Mouse (Mus musculus): Measurements from ENCODE around the gene Nxnl1. TPM values are rescaled to one million over a fixed set of nuclear protein-coding genes. Genes with fewer than 3 reads are reported as not detected.
"Not testable (repeated sequence)": the region's sequence is repeated elsewhere in the genome, so short reads cannot be mapped to it uniquely, and the experiment has no call there.

Nxnl1 gene
- total RNA-seq, 2 experiments from 2014 or later = 0.14 to 0.31 TPM

DNA sequence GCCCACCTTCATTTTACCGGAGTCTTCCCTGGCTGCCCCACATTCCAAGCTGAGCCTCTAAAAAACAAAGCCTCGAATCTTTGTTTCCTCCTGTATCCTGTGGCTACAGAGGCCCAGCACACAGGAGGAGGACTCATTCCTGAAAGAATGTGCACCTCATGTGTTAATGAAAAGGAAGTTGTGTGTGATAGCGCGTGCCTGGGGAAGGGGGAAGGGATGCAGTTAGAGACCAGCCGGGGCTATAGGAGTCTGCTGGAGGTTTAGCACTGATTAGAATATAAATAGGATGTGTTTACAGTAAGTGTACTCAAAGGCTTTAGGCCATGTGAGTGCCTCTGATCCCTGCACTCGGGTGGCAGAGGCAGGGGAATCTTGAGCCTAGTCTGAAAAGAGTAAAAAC, 40.1 kb downstream of the Nxnl1 start:
- intact Hi-C loops (cut with DNase I) = no loop called here
- no peak for DNase-seq (ENCODE audit: low spot score)

DNA sequence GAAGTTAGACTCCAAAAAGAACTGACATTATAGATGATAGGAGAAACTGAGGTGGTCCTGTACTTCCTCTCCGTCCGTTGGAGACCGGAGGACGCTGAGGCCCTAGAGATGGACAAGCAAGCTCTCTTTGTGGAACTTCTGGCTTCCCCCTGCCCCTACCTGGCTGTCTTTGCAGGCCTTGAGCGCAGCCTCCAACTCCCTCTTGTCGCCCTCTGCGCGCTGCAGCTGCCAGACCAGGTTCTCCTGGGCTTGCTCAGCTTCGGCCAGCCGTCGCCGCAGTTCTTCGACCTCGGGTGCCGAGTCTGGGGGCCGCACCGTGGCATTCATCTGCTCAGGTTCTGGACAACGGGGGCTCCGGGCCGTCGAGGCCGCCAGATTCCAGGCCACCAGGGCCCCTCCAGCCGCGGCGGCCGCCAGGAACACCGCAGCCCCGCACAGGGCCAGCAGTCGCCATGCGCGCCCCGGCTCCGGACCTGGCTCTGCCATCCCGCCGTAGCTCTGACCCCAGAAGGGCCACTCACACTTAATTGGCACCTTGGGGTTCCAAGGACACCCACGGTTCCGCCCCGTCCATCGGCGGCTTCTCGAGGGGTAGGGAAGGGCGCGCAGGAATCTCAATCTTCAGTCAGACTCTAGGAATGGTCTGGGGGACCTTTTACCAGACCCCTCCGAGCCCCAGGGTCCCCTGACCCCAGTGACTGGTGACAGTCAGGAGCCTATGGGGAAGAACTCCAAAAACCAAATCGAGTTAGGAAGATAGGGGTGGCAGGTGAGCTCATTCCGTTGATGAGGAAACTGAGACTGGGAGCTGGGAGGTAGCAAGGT, 41.0 kb downstream of the Nxnl1 start, which contains the start of gene Ccdc194:
Gene Ccdc194, minus strand, starts transcription at position 486 of the 825 bp plus-strand sequence.
- intact Hi-C loops (cut with DNase I) = no loop called here
- DNase-seq (ENCODE audit: low spot score) = no peak

GRCm38 (mm10) chr8:71521634-71522033, 44.8 kb downstream of the Nxnl1 start:
- peak; percentile 86 for DNase-seq (ENCODE audit: low spot score)
- intact Hi-C loops (cut with DNase I) = loop anchor here (1.0 kb wide), 1 partner anchor 25 kb away; no protein-coding TSS in a partner anchor

- DNase-seq (ENCODE audit: low spot score) = not testable (repeated sequence)
- intact Hi-C loops (cut with DNase I) = loop anchor here (2.0 kb wide), 1 partner anchor 78 kb away; no protein-coding TSS in a partner anchor
These were observed 47.2 kb downstream of the Nxnl1 start for GRCm38 (mm10) chr8:71519037-71519825.

GRCm38 (mm10) chr8:71516786-71517185, 49.6 kb downstream of the Nxnl1 start:
- intact Hi-C loops (cut with DNase I) = no loop called here
- no peak for DNase-seq (ENCODE audit: low spot score)

DNA sequence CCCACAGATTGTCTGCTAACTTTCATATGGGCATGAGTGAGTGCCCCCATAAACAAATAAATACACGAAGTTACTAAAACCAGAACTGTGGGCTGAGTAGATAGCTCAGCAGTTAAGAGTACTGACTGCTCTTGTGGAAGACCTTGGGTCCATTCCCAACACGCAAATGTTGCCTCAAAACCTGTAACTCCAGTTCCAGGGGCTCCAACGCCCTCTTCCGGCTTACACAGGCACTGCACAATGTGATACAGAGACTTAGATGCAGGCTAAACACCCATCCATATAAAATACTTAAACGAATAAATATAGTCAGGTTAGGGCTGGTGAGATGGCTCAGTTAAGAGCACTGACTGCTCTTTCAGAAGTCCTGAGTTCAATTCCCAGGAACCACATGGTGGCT, 51.4 kb downstream of the Nxnl1 start:
- no peak for DNase-seq (ENCODE audit: low spot score)
- intact Hi-C loops (cut with DNase I) = no loop called here

DNA sequence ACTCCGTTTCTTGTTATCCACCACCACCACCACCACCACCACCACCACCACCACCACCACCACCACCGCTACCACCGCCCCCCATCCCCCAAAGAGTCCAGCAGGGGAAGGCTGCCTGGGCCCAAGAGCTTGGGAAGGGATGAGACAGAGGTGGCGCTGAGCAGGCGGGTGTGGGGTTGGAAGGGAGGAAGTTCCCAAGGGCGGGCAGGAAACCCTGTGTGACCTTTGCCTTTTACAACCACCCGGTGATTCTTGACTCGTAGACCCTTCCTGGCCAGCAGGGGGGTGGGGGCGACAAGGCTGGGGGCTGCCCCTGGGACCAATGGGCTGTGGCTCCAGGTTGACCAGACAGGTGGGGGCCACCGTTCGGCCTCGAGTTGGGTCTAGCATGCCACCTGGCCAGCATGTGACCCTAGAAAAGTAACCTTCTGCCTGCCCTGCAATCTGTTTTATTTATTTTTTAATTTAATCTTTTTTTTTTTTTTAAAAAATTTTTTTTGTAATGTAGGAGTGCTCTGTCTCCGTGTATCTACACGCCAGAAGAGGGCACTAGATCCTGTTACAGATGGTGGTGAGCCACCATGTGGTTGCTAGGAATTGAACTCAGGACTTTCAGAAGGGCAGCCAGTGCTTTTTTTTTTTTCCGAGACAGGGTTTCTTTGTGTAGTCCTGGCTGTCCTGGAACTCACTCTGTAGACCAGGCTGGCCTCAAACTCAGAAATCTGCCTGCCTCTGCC, 53.2 kb downstream of the Nxnl1 start:
- intact Hi-C loops (cut with DNase I) = no loop called here
- no peak for DNase-seq (ENCODE audit: low spot score)

DNA sequence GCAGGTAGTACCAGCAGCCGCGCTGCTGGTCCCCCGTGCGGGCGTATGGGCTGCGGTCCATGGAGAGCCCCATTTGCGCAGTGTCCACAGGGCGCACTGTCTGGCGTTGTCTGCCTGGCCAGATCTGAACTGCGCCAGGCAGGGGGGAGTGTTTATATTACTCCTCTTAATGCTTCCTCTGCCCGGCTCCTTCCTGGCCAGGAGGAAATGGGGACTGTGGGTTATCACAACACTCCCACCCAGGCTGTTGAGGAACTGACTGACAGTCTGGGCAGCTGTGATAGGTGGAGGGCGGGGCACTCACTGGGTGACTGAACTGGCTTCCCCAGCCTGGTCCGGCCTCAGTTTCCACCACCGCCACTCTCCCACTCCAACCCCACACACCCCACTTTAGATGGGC, 54.8 kb downstream of the Nxnl1 start, which contains the start of gene Plvap:
Gene Plvap, minus strand, starts transcription at position 109 of the 400 bp plus-strand sequence.
- intact Hi-C loops (cut with DNase I) = no loop called here
- no peak for DNase-seq (ENCODE audit: low spot score)

Other genes with a start within 250 kb of the Nxnl1 start
- gene Use1, start 199.8 kb downstream of the Nxnl1 start, total RNA-seq (2021) = 100 to 1,000 TPM; 116 to 128 TPM
- 10 to 100 TPM; 13.2 to 14.3 TPM for gene Ocel1, start 195.3 kb downstream of the Nxnl1 start, total RNA-seq (2021)
- 10 to 100 TPM; 56.3 to 56.6 TPM for gene Nr2f6, start 184.6 kb downstream of the Nxnl1 start, total RNA-seq (2021)
- gene Ushbp1, start 170.8 kb downstream of the Nxnl1 start, total RNA-seq (2021) = 10 to 100 TPM; 24.5 to 32.5 TPM
- 10 to 100 TPM; 67.0 to 69.5 TPM for gene Babam1, start 169.7 kb downstream of the Nxnl1 start, total RNA-seq (2021)
- gene Ankle1, start 160.6 kb downstream of the Nxnl1 start, total RNA-seq (2021) = under 1 TPM; 0.18 to 0.36 TPM
- 10 to 100 TPM; 32.4 to 32.6 TPM for gene Abhd8, start 102.9 kb downstream of the Nxnl1 start, total RNA-seq (2021)
- gene Mrpl34, start 101.6 kb downstream of the Nxnl1 start, total RNA-seq (2021) = 100 to 1,000 TPM; 136 to 142 TPM
- gene Dda1, start 97.4 kb downstream of the Nxnl1 start, total RNA-seq (2021) = 10 to 100 TPM; 29.1 to 29.9 TPM
- 10 to 100 TPM; 17.0 to 18.2 TPM for gene Ano8, start 80.6 kb downstream of the Nxnl1 start, total RNA-seq (2021)
- gene Gtpbp3, start 78.5 kb downstream of the Nxnl1 start, total RNA-seq (2021) = 10 to 100 TPM; 18.5 to 19.4 TPM
- 10 to 100 TPM; 26.6 to 35.3 TPM for gene Plvap, start 54.8 kb downstream of the Nxnl1 start, total RNA-seq (2021)
- under 1 TPM in 1 of 2 experiments, not detected in 1; 0.14 TPM for gene Ccdc194, start 40.9 kb downstream of the Nxnl1 start, total RNA-seq (2021)
- 10 to 100 TPM; 17.4 to 22.8 TPM for gene Bst2, start 29.1 kb downstream of the Nxnl1 start, total RNA-seq (2021)
- gene Mvb12a, start 23.7 kb downstream of the Nxnl1 start, total RNA-seq (2021) = 10 to 100 TPM; 27.0 to 31.1 TPM
- under 1 TPM; 0.31 to 0.36 TPM for gene Tmem221, start 7.7 kb downstream of the Nxnl1 start, total RNA-seq (2021)
- gene Slc27a1, start 2.3 kb upstream of the Nxnl1 start, total RNA-seq (2021) = 100 to 1,000 TPM; 140 to 143 TPM
- 10 to 100 TPM; 68.1 to 75.9 TPM for gene Pgls, start 25.6 kb upstream of the Nxnl1 start, total RNA-seq (2021)
- 1 to 10 TPM in 1 of 2 experiments, under 1 TPM in 1; 0.81 to 1.5 TPM for gene Fam129c, start 31.0 kb upstream of the Nxnl1 start, total RNA-seq (2021)
- gene Colgalt1, start 44.4 kb upstream of the Nxnl1 start, total RNA-seq (2021) = 10 to 100 TPM; 41.3 to 43.1 TPM
- under 1 TPM; 0.73 to 0.83 TPM for gene Unc13a, start 105.2 kb upstream of the Nxnl1 start, total RNA-seq (2021)
- gene Jak3, start 109.7 kb upstream of the Nxnl1 start, total RNA-seq (2021) = 1 to 10 TPM; 7.8 to 8.5 TPM
- 1 to 10 TPM; 4.0 to 4.8 TPM for gene Insl3, start 122.6 kb upstream of the Nxnl1 start, total RNA-seq (2021)
- 1 to 10 TPM; 5.5 to 8.0 TPM for gene B3gnt3, start 135.2 kb upstream of the Nxnl1 start, total RNA-seq (2021)
- gene Fcho1, start 159.1 kb upstream of the Nxnl1 start, total RNA-seq (2021) = under 1 TPM; 0.59 to 0.83 TPM